Mouse (Mus musculus) left cerebral cortex, adult 6 months (tissue): Measurements from ENCODE around the gene Fosl2. TPM values are rescaled to one million over a fixed set of nuclear protein-coding genes. Genes with fewer than 3 reads are reported as not detected.

Source experiments
- long read RNA-seq, 2 experiments: library from polyadenylated mRNA; unstranded; transcript quantifications; one replicate each; pipeline ENCODE4 v2.0.0; 2019 to 2020
- polyA plus RNA-seq: library from polyadenylated mRNA; unstranded; fragments of <200 nt; fragmentation: Nextera tagmentation; gene quantifications from 2 replicates; pipeline ENCODE4 v1.2.3, GENCODE M21; 2021

Gene Fosl2
- polyA plus RNA-seq, result 2.8 and 5.0 TPM in 2 replicates
- long read RNA-seq, experiment 1, full-length matches to known transcripts, result 4 of 30 reads
- long read RNA-seq, experiment 1, partial matches to known transcripts, result 0 of 30 reads
- long read RNA-seq, experiment 1, other reads (novel, unspliced or antisense), result 26 of 30 reads
- long read RNA-seq, experiment 2, partial matches to known transcripts, result 0 of 9 reads
- long read RNA-seq, experiment 2, other reads (novel, unspliced or antisense), result 9 of 9 reads

DNA sequence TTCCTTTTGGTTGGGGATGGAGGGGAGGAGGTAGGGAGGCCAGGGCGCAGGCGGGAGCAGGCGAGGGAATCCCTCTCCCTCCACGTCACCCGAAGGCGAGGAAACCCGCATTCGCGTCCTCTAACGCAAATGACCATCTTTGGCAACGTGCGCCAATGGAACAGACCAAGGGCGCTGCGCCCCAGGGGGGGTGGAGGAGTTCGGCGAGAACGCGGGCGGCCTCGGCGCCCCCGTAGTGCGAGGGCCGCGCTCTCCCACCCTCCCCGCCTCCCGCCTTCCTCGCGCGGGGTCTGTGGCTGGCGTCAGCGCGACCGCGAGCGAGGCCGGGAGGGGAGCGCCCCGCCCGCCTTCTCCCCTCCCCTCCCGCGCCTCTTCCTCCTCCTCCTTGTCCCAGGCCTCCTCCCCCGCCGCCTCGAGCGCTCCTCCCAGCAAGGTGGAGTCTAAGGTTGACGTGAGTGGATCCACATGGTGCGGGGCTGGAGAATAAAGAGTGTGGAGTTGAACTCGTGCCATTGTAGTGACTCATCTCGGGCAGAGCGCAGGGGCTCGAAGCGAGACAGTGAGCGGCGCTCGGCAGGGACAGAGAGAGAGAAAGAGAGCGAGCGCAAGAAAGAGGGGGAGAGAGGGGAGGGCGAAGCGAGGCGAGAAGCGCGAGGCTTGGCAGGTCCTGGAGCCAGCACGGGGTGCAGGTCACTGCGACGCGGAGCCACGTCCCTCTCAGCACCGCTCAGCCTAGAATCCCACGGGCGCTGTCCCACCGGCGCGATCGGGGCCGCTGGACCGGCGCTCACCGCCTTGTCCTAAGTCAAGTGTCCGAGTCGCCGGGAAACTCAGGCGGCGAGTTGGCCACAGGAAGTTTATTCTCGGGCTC lies at the start of gene Fosl2:
TSS of gene Fosl2 (plus strand) at position 466 of the 871 bp plus-strand sequence.

Other genes starting within 250 kb of the Fosl2 start
- 2.2 and 3.5 TPM in 2 replicates for gene Plb1, start 96.9 kb downstream of the Fosl2 start, polyA plus RNA-seq